Mouse (Mus musculus): ENCODE data around the gene Spen. TPM values are rescaled to one million over a fixed set of nuclear protein-coding genes. Genes with fewer than 3 reads are reported as not detected.
A peak's percentile ranks its signal among the peaks of the same experiment; 100 is the strongest.
"Not testable (repeated sequence)": the region's sequence is repeated elsewhere in the genome, so short reads cannot be mapped to it uniquely, and the experiment has no call there.

Gene Spen
- total RNA-seq, 1 experiment, result 58.6 TPM

GRCm38 (mm10) chr4:141570004-141570403, 31.6 kb upstream of the Spen start:
- peak; percentile 97 for DNase-seq (ENCODE audit: low read depth, low spot score)
- no peaks in the 10 kb centered on the region; the same call in 1 of the 2 replicates for H3K36me3 ChIP-seq (ENCODE audit: control insufficient read depth, insufficient read depth, low read length, poor library complexity, severe bottlenecking)
- TF ChIP-seq CHD2 (IDR thresholded peaks at IDR 0.05; ENCODE audit: low read depth, low read length) (peak; percentile 33; the same call in 1 of the 2 replicates), ZC3H11A (IDR thresholded peaks at IDR 0.05; ENCODE audit: borderline replicate concordance, low read depth, low read length) (no peak)
- in situ Hi-C loops (cut with MboI; ENCODE audit: low sequenced_read_pairs in 2 of 2, unreplicated experiment in 2 of 2), result no loop called here
- peak overlapping the region; percentile 97 for H3K27ac ChIP-seq (ENCODE audit: insufficient read depth, low read depth, low read length, poor library complexity, severe bottlenecking)
- H3K9me3 ChIP-seq (ENCODE audit: control insufficient read depth, insufficient read depth, low read depth, low read length), result no peaks in the 10 kb centered on the region
- H3K4me3 ChIP-seq (ENCODE audit: insufficient read depth in 1 of 2, low read depth in 1 of 2, low read length in 2 of 2, poor library complexity in 1 of 2, severe bottlenecking in 1 of 2), result 0 out of 4 replicates have a peak overlapping the region, but pooled peaks of 1 of the 2 experiments have one; percentile 3
- peaks cover 16 to 46% of the 10 kb centered on the region in 2 experiments for H3K4me1 ChIP-seq (ENCODE audit: control insufficient read depth in 2 of 2, insufficient read depth in 2 of 2, low read length in 2 of 2, poor library complexity in 1 of 2)
- H3K9ac ChIP-seq (ENCODE audit: insufficient read depth, low read depth, low read length, poor library complexity, severe bottlenecking), result peak overlapping the region; percentile 49

- H3K4me1 ChIP-seq (ENCODE audit: control insufficient read depth in 2 of 2, insufficient read depth in 2 of 2, low read length in 2 of 2, poor library complexity in 1 of 2), result peaks cover 19 to 45% of the 10 kb centered on the region in 2 experiments
- H3K9me3 ChIP-seq (ENCODE audit: control insufficient read depth, insufficient read depth, low read depth, low read length), result no peaks in the 10 kb centered on the region
- H3K4me3 ChIP-seq (ENCODE audit: insufficient read depth in 1 of 2, low read depth in 1 of 2, low read length in 2 of 2, poor library complexity in 1 of 2, severe bottlenecking in 1 of 2), result no peak overlapping the region
- H3K9ac ChIP-seq (ENCODE audit: insufficient read depth, low read depth, low read length, poor library complexity, severe bottlenecking), result peak overlapping the region; percentile 27; the same call in 1 of the 2 replicates
- H3K27ac ChIP-seq (ENCODE audit: insufficient read depth, low read depth, low read length, poor library complexity, severe bottlenecking), result peak overlapping the region; percentile 97
- TF ChIP-seq ZC3H11A (IDR thresholded peaks at IDR 0.05; ENCODE audit: borderline replicate concordance, low read depth, low read length) (no peak), MAFK (IDR thresholded peaks at IDR 0.05; ENCODE audit: insufficient read depth, low read depth, low read length) (no peak), ZNF384 (IDR thresholded peaks at IDR 0.05; ENCODE audit: low read depth, low read length) (no peak), HCFC1 (IDR thresholded peaks at IDR 0.05; ENCODE audit: borderline replicate concordance, insufficient read depth, low read length) (no peak), CHD2 (IDR thresholded peaks at IDR 0.05; ENCODE audit: low read depth, low read length) (no peak)
- in situ Hi-C loops (cut with MboI; ENCODE audit: low sequenced_read_pairs in 2 of 2, unreplicated experiment in 2 of 2), result loop anchor here in 1 of 2 experiments (10.0 kb wide), 1 partner anchor 284 kb away; no protein-coding TSS in a partner anchor
- no peak for DNase-seq (ENCODE audit: low read depth, low spot score)
- no peaks in the 10 kb centered on the region; the same call in 1 of the 2 replicates for H3K36me3 ChIP-seq (ENCODE audit: control insufficient read depth, insufficient read depth, low read length, poor library complexity, severe bottlenecking)
Measured at GRCm38 (mm10) chr4:141568966-141569365, 30.6 kb upstream of the Spen start.

DNA sequence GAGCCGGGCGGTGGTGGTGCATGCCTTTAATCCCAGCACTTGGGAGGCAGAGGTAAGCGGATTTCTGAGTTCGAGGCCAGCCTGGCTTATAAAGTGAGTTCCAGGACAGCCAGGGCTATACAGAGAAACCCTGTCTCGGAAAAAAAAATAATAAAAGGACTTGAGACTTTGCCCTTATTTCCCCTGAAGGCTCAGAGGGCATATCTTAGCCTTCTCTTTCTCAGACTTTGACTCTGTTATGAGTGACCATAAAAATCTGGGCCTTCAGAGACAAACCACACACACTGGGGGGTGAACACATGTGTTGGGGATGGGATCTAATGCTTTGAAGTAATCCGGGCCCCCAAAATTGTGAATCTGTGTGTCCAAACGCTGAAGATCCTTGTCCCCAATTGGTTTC, 28.8 kb upstream of the Spen start:
- DNase-seq (ENCODE audit: low read depth, low spot score); H3K4me3 ChIP-seq (ENCODE audit: insufficient read depth in 1 of 2, low read depth in 1 of 2, low read length in 2 of 2, poor library complexity in 1 of 2, severe bottlenecking in 1 of 2); H3K36me3 ChIP-seq (ENCODE audit: control insufficient read depth, insufficient read depth, low read length, poor library complexity, severe bottlenecking); H3K9me3 ChIP-seq (ENCODE audit: control insufficient read depth, insufficient read depth, low read depth, low read length): not testable (repeated sequence)
- Histone ChIP-seq H3K4me1 (ENCODE audit: control insufficient read depth in 2 of 2, insufficient read depth in 2 of 2, low read length in 2 of 2, poor library complexity in 1 of 2) (peaks cover 15 to 41% of the 10 kb centered on the region in 2 experiments), H3K27ac (ENCODE audit: insufficient read depth, low read depth, low read length, poor library complexity, severe bottlenecking) (peak overlapping the region; percentile 98; the same call in 1 of the 2 replicates), H3K9ac (ENCODE audit: insufficient read depth, low read depth, low read length, poor library complexity, severe bottlenecking) (peak overlapping the region; percentile 18; the same call in 1 of the 2 replicates)
- in situ Hi-C loops (cut with MboI; ENCODE audit: low sequenced_read_pairs in 2 of 2, unreplicated experiment in 2 of 2), result loop anchor here in 1 of 2 experiments (10.0 kb wide), 1 partner anchor 282 kb away; no protein-coding TSS in a partner anchor

DNA sequence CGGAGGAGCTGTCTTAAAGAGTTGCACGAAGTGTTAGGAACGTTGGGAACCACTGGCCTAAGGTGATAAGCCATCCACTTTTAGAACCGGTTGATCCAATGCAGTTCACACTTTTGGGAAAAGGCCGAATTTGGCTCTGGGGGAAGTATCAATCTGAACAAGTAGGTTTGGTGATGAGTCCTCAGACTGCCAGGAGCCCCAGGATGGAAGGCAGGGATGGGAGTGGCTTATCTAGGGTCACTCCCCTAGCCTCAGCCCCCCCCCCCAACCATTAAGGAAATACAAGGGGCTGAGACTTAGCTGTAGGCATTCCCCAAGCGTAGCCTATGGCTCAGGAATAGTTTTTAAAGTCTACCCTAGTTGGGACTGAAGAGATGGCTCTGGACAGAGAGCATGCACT, 27.8 kb upstream of the Spen start:
- Histone ChIP-seq H3K4me3 (ENCODE audit: insufficient read depth in 1 of 2, low read depth in 1 of 2, low read length in 2 of 2, poor library complexity in 1 of 2, severe bottlenecking in 1 of 2) (peak overlapping the region; percentile 20 to 32), H3K4me1 (ENCODE audit: control insufficient read depth in 2 of 2, insufficient read depth in 2 of 2, low read length in 2 of 2, poor library complexity in 1 of 2) (peaks cover 11 to 40% of the 10 kb centered on the region in 2 experiments), H3K27ac (ENCODE audit: insufficient read depth, low read depth, low read length, poor library complexity, severe bottlenecking) (peak overlapping the region; percentile 98), H3K36me3 (ENCODE audit: control insufficient read depth, insufficient read depth, low read length, poor library complexity, severe bottlenecking) (peaks cover 3% of the 10 kb centered on the region; the same call in 1 of the 2 replicates), H3K9ac (ENCODE audit: insufficient read depth, low read depth, low read length, poor library complexity, severe bottlenecking) (peak overlapping the region; percentile 74), H3K9me3 (ENCODE audit: control insufficient read depth, insufficient read depth, low read depth, low read length) (no peaks in the 10 kb centered on the region)
- TF ChIP-seq MAFK (IDR thresholded peaks at IDR 0.05; ENCODE audit: insufficient read depth, low read depth, low read length) (no peak), HCFC1 (IDR thresholded peaks at IDR 0.05; ENCODE audit: borderline replicate concordance, insufficient read depth, low read length) (0 out of 2 replicates have a peak, but pooled peaks have one; percentile 36)
- DNase-seq (ENCODE audit: low read depth, low spot score), result no peak
- in situ Hi-C loops (cut with MboI; ENCODE audit: low sequenced_read_pairs in 2 of 2, unreplicated experiment in 2 of 2), result loop anchor here in 1 of 2 experiments (10.0 kb wide), 1 partner anchor 281 kb away; no protein-coding TSS in a partner anchor

GRCm38 (mm10) chr4:141565325-141565724, 26.9 kb upstream of the Spen start:
- Histone ChIP-seq H3K36me3 (ENCODE audit: control insufficient read depth, insufficient read depth, low read length, poor library complexity, severe bottlenecking) (peaks cover 3% of the 10 kb centered on the region; the same call in 1 of the 2 replicates), H3K9me3 (ENCODE audit: control insufficient read depth, insufficient read depth, low read depth, low read length) (no peaks in the 10 kb centered on the region), H3K4me3 (ENCODE audit: insufficient read depth in 1 of 2, low read depth in 1 of 2, low read length in 2 of 2, poor library complexity in 1 of 2, severe bottlenecking in 1 of 2) (no peak overlapping the region), H3K9ac (ENCODE audit: insufficient read depth, low read depth, low read length, poor library complexity, severe bottlenecking) (no peak overlapping the region), H3K4me1 (ENCODE audit: control insufficient read depth in 2 of 2, insufficient read depth in 2 of 2, low read length in 2 of 2, poor library complexity in 1 of 2) (peaks cover 12 to 38% of the 10 kb centered on the region in 2 experiments), H3K27ac (ENCODE audit: insufficient read depth, low read depth, low read length, poor library complexity, severe bottlenecking) (peak overlapping the region; percentile 98)
- in situ Hi-C loops (cut with MboI; ENCODE audit: low sequenced_read_pairs in 2 of 2, unreplicated experiment in 2 of 2), result loop anchor here in 1 of 2 experiments (10.0 kb wide), 1 partner anchor 281 kb away; no protein-coding TSS in a partner anchor
- TF ChIP-seq CHD2 (IDR thresholded peaks at IDR 0.05; ENCODE audit: low read depth, low read length) (peak; percentile 71), ZC3H11A (IDR thresholded peaks at IDR 0.05; ENCODE audit: borderline replicate concordance, low read depth, low read length) (no peak), HCFC1 (IDR thresholded peaks at IDR 0.05; ENCODE audit: borderline replicate concordance, insufficient read depth, low read length) (0 out of 2 replicates have a peak, but pooled peaks have one; percentile 39)
- DNase-seq (ENCODE audit: low read depth, low spot score), result peak; percentile 96
